Mouse (Mus musculus) bone marrow, adult 2 months (tissue): Measurements from ENCODE around the gene Rnf7. TPM values are rescaled to one million over a fixed set of nuclear protein-coding genes. Genes with fewer than 3 reads are reported as not detected.

ENCODE experiments used
- H3K27ac ChIP-seq: fragments of 200-500 bp; 2 replicates; pipeline ENCODE4 v1.5.1; 2012; ENCODE audit warnings: low read depth, mild to moderate bottlenecking, control low read depth, inconsistent platforms, low read length; ENCODE audit not compliant: control insufficient read depth, poor library complexity, insufficient read depth
- H3K4me1 ChIP-seq: fragments of 200-500 bp; 2 replicates; pipeline ENCODE4 v1.6.1; 2011; ENCODE audit warnings: low read length; ENCODE audit not compliant: control insufficient read depth, insufficient read depth
- H3K4me3 ChIP-seq: fragments of 200-500 bp; replicated peaks from 2 replicates; pipeline ENCODE3; 2011; ENCODE audit warnings: mild to moderate bottlenecking, low read depth, low read length, control low read depth; ENCODE audit not compliant: control insufficient read depth
- CTCF ChIP-seq: fragments of 200-500 bp; IDR thresholded peaks from 2 replicates; pipeline ENCODE4 v1.5.1; 2011; ENCODE audit warnings: low read length, control low read depth; ENCODE audit not compliant: control insufficient read depth, insufficient read depth
- POLR2A ChIP-seq: fragments of 200-500 bp; IDR thresholded peaks from 2 replicates; pipeline ENCODE4 v1.6.1; 2011; ENCODE audit warnings: low read depth, mild to moderate bottlenecking, control low read depth, low read length, borderline replicate concordance; ENCODE audit not compliant: control insufficient read depth
- WGBS: fragments of 180-500 bp; shearing (Covaris S2); methylation state at CpG from one replicate; pipeline ENCODE4 v1.1.7; 2018; 5-methylcytosine and 5-hydroxymethylcytosine counted together
- polyA plus RNA-seq: library from polyadenylated mRNA; stranded (reverse); fragments of >200 nt; gene quantifications from 2 replicates; pipeline ENCODE4 v1.2.4, GENCODE M21; 2011; ENCODE audit warnings: low replicate concordance; ENCODE audit not compliant: missing spikeins, insufficient read depth, insufficient read length

Gene Rnf7
- polyA plus RNA-seq, 1 experiment, result 62.2 TPM

DNA sequence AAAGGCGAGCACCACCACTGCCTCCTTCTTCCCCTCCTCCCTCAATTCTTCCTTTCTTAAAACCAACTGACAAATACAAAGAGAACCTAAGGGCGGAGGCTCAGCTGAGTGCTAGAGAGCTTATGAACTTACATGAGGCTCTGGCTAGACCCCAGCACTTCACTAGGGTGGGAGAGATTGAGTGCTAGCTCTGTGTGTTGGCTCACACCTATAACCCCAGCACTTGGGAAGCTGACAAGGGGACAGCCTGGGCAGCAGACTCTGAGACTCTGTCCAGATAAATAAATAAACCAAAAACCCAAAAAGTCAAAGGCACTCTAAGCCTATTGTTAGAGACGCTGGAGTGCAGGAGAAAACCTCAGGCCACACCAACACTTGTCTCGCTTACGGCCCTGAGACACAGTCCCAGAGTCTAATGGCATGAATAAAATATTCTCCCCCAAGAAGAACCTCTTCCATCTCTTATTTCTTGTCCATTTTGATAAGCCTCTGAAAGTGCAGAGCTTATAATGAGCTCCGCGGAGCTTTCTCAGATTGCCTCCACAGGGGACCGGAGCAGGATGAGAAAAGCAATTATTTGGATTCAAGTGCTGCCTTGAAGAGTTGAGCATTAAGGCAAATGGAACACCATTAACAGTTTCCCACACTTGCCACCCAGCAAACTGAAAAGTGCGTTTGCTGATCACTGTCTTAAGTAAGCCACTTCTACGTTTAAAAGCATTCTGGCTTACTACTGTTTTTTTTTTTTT lies 18.2 kb downstream of the Rnf7 start:
- no peaks in the 10 kb centered on the region for H3K4me1 ChIP-seq
- no peak for TF ChIP-seq POLR2A
- TF ChIP-seq CTCF, result no peak
- no peak overlapping the region for H3K4me3 ChIP-seq
- no peak overlapping the region for H3K27ac ChIP-seq
- WGBS, result 90% methylated on average over 10 of the region's 10 CpGs

DNA sequence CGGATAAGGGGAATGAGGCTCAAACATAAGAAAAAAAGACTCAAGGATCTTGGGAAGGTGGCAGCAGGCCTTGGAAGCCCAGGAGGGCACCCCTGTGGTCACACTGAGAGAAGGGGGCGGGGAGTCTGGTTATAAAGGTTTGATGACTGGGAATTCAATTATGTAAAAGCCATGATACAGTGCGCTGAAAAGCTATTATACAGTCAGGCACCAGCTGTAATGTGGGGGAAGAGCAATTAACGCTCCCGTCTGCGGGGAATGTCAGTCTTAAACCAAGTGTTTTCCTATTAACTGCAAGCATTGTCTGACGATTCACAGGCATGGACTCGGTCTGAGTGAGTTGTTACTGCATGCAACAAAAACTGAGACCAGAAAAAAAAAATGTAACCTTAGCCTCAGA lies 22.9 kb downstream of the Rnf7 start:
- Histone ChIP-seq H3K27ac (no peak overlapping the region), H3K4me1 (no peaks in the 10 kb centered on the region), H3K4me3 (no peak overlapping the region)
- TF ChIP-seq POLR2A, result no peak
- no peak for TF ChIP-seq CTCF
- WGBS, result 88% methylated on average over 8 of the region's 8 CpGs

DNA sequence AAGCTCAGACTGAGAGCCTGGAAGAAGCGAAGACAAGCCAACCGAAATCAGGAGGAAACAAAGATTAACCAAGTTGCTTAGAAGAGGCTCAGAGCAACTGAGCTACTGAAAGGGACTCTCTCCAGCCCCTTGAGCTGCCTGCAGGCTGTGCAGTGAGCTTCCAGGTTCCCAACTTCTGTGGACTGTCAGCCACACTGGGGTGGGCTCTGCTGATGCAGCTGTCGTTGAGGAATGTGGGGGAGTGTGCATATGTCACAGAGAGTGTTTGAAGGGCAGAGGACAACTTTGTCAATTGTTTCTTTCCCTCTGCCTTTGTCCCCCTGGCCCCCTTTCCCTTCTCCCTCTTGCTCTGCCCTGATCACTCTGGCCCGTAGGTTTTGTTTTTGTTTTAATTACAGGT lies 25.5 kb downstream of the Rnf7 start:
- TF ChIP-seq POLR2A (no peak), CTCF (no peak)
- H3K27ac ChIP-seq, result no peak overlapping the region
- H3K4me1 ChIP-seq, result no peaks in the 10 kb centered on the region
- no peak overlapping the region for H3K4me3 ChIP-seq
- WGBS, result 87% methylated on average over 4 of the region's 4 CpGs

DNA sequence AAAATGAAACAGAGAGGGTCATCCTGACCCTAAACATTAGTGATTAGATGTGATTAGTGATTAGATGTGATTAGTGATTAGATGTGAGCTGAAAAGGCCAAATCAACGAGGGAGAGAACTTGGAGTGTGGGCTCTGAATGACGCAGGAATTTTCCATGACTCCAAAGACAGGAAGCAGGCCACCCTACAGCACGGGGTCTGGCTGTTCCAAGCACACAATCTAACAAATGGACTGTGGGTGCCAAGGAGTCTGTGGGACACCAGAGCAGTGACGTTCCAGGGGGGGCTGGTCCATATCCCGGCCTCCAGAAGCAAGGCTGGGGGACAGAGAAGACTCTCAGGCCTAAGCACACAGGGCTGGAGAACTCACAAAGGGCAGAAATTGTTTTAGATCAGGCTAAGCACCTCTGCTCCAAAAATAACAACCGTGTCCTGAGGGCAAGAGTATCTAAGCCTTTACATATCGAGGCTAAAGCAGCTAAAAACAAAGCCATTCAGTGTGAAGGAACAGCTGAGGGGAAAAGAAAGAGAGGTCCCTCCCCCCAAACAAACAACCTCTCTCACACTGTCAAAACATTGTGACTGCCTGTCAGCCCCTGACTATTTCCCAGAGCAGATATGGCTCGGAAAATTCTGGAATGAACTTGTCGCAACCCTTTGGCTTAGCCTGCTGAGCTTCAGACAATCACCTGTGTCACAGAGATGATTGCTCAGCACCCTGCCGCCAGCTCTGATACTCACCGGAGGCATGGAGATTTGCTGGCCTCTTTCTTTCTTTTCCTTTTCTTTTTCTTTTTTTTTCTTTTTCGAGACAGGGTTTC lies 27.4 kb downstream of the Rnf7 start:
- TF ChIP-seq CTCF (no peak), POLR2A (no peak)
- H3K4me3 ChIP-seq, result no peak overlapping the region
- H3K27ac ChIP-seq, result no peak overlapping the region
- H3K4me1 ChIP-seq, result no peaks in the 10 kb centered on the region
- 74% methylated on average over 12 of the region's 12 CpGs for WGBS

DNA sequence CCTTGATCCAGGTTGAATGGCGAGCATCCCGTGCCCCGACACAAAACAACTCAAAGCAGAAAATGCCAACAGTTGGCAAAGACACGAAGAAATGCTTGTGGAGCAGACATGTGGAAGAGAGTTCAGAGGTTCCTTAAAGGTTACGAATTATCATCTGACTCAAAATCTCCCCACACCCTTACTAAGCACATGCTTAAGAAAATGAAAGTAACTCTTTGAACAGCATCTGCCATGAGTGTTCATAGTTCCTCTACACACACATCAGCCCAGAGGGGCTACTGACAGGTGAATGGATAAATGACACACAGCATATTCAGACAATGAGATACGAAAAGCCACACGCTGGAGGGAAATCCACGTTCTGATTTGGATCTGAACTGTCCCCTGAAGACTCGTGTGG lies 29.0 kb downstream of the Rnf7 start:
- no peaks in the 10 kb centered on the region for H3K4me1 ChIP-seq
- H3K4me3 ChIP-seq, result no peak overlapping the region
- TF ChIP-seq POLR2A, result no peak
- TF ChIP-seq CTCF, result no peak
- no peak overlapping the region for H3K27ac ChIP-seq
- 72% methylated on average over 9 of the region's 9 CpGs for WGBS

DNA sequence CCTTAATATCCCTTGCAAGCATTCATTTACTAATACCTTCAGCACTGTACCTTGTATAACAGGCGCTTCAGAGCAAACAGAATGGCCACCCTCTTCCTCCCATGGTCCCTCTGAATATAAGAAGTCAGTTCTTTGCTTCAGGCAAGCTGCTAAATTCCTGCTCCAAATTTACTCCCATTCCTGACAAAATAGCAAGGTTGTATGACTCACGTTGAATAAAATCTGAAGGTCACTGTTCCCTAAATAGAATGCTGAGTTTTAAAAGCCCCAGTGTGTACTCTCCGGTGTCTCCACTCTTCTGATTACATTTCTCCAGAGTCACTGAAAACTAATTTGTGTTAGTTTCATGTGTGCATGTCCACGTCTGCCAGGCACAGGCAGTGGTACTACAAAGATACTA lies 33.1 kb downstream of the Rnf7 start:
- Histone ChIP-seq H3K4me1 (no peaks in the 10 kb centered on the region), H3K4me3 (no peak overlapping the region), H3K27ac (no peak overlapping the region)
- WGBS, result 76% methylated on average over 4 of the region's 4 CpGs
- TF ChIP-seq POLR2A (no peak), CTCF (no peak)

DNA sequence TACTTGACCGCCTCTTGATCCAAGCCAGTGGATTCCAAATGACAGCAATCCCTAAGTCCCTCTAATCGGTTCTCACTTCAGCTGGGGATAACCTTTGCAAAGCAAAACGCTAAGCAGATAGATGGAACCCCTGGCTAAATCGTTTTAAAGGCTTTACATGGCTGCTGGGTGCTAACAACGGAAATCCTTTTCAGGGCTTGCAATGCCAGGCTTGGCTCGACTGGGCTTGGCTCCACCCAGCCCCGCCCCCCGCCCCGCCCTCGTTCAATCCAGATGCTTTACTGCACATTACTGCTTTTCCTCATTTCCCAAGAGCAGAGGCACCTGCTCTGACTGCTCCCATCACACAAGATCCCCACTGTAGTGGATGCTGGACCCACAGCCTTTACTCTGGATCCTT lies 36.4 kb downstream of the Rnf7 start:
- TF ChIP-seq CTCF, result no peak
- no peak for TF ChIP-seq POLR2A
- H3K4me1 ChIP-seq, result no peaks in the 10 kb centered on the region; the same call in 1 of the 2 replicates
- WGBS, result 43% methylated on average over 10 of the region's 10 CpGs

DNA sequence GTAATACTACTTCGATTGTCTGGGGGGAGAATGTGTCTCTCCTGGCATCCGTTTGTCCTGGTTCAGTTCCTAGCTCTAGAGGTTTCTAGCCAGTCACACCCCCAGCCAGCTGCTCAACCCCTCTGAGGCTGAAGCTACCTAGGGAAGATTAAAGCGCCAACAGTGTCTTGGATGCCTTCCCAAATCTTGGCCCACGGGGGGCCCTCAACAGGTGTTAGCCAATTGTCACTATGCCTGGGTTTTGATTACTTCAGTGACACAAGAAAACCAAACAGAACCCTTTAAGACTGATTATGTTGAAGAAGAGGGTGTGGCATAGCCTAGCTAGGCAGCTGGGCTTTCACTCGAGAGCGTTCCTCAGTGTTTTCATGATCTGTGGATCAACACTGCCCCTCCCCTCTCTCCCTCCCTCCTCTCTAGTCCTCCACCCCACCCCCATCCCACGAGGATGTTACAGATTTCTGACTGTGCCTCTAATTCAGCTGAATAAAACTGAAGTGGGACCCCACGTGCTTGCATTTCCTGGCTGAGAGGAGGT lies 40.1 kb downstream of the Rnf7 start:
- peak overlapping the region; percentile 86 for H3K27ac ChIP-seq
- WGBS, result 1% methylated on average over 8 of the region's 8 CpGs
- no peak for TF ChIP-seq POLR2A
- TF ChIP-seq CTCF, result no peak

More for the DNA sequence above, 36.4 kb downstream of the Rnf7 start:
- Histone ChIP-seq H3K27ac (no peak overlapping the region), H3K4me3 (no peak overlapping the region)

More for the DNA sequence above, 40.1 kb downstream of the Rnf7 start:
- peak overlapping the region; percentile 66 for H3K4me3 ChIP-seq
- H3K4me1 ChIP-seq, result no peaks in the 10 kb centered on the region; the same call in 1 of the 2 replicates
